8 mouse cellular contexts compared by ENCODE assay signal in genomic region chr11:54521927-54522528, GRCm38 (mm10). TPM values are rescaled to one million over a fixed set of nuclear protein-coding genes. Genes with fewer than 3 reads are reported as not detected.
DNase-seq lines count a peak whose midpoint lies in the region; ATAC-seq and TF ChIP-seq lines count a peak whose summit lies in the region.

No protein-coding gene starts in this region.

- H3K4me2 ChIP-seq in forebrain, postnatal 0 days (ENCODE audit: low read depth), result peak overlapping the region; percentile 63
- H3K4me2 ChIP-seq in neural tube, embryonic 12.5 days (replicated peaks), result peak overlapping the region; percentile 65

- H3K4me3 ChIP-seq in left cerebral cortex, adult 2 months, result peak overlapping the region; percentile 91
- peak overlapping the region; percentile 94 for H3K4me3 ChIP-seq in forebrain, postnatal 0 days (ENCODE audit: low read depth, low read length)
- peak overlapping the region; percentile 78 for H3K4me3 ChIP-seq in neural tube, embryonic 12.5 days

- H3K27ac ChIP-seq in left cerebral cortex, adult 2 months, result peak overlapping the region; percentile 95
- peak overlapping the region; percentile 92 for H3K27ac ChIP-seq in forebrain, postnatal 0 days (ENCODE audit: low read depth, low read length)
- H3K27ac ChIP-seq in neural tube, embryonic 12.5 days, result peak overlapping the region; percentile 78; the same call in 1 of the 2 replicates

- peak overlapping the region; percentile 54 for H3K9ac ChIP-seq in forebrain, postnatal 0 days
- H3K9ac ChIP-seq in neural tube, embryonic 12.5 days, result peak overlapping the region; percentile 55

- H3K9me3 ChIP-seq in forebrain, postnatal 0 days (ENCODE audit: low read length), result no peaks in the 10 kb centered on the region
- no peaks in the 10 kb centered on the region for H3K9me3 ChIP-seq in neural tube, embryonic 12.5 days

- 2% methylated on average over 18 of the region's 18 CpGs for WGBS in forebrain, postnatal 0 days
- 3% methylated on average over 18 of the region's 18 CpGs for WGBS in neural tube, embryonic 12.5 days

- DNase-seq in left cerebral cortex, adult 2 months (ENCODE audit: extremely low spot score in 1 of 2, low spot score in 2 of 2), result no peak
- DNase-seq in left cerebral cortex, adult 18-20 months (ENCODE audit: low spot score in 2 of 2), result no peak
- DNase-seq in cerebellum, adult 18-20 months, result peak; percentile 9 to 32
- peak; percentile 49 for DNase-seq in forebrain, postnatal 0 days
- DNase-seq in kidney, postnatal 14 days, result peak; percentile 9
- DNase-seq in gastrocnemius, postnatal 4 days (ENCODE audit: low spot score in 2 of 2), result no peak
- DNase-seq in spleen, postnatal 4 days (ENCODE audit: low spot score in 2 of 2), result no peak

- no peak; the same call in 1 of the 2 replicates for TF ChIP-seq CTCF in left cerebral cortex, adult 2 months (IDR thresholded peaks at IDR 0.05)
- TF ChIP-seq CTCF in forebrain, postnatal 0 days (IDR thresholded peaks at IDR 0.05; ENCODE audit: low read depth), result no peak

- no peaks in the 10 kb centered on the region for H3K36me3 ChIP-seq in forebrain, postnatal 0 days (ENCODE audit: insufficient read depth)
- no peaks in the 10 kb centered on the region for H3K36me3 ChIP-seq in neural tube, embryonic 12.5 days

- no peak for ATAC-seq in forebrain, postnatal 0 days
- no peak; the same call in 1 of the 2 replicates for ATAC-seq in neural tube, embryonic 12.5 days (ENCODE audit: low FRiP score, low read depth)

- intact Hi-C loops in left cerebral cortex, adult 2 months (cut with DNase I), result loop anchor here (1.0 to 10.0 kb wide), 2 partner anchors 84 to 343 kb away; partner anchors contain the start of genes Fnip1, Hint1 and Lyrm7

- no peaks in the 10 kb centered on the region for H3K27me3 ChIP-seq in forebrain, postnatal 0 days (ENCODE audit: insufficient read depth, low read length)
- no peaks in the 10 kb centered on the region for H3K27me3 ChIP-seq in neural tube, embryonic 12.5 days (replicated peaks)

- H3K4me1 ChIP-seq in forebrain, postnatal 0 days (ENCODE audit: insufficient read depth), result peaks cover 4% of the 10 kb centered on the region; the same call in 1 of the 2 replicates
- peaks cover 18% of the 10 kb centered on the region for H3K4me1 ChIP-seq in neural tube, embryonic 12.5 days

RNA-seq across cellular contexts. Expression of gene Rapgef6, which starts 0.6 kb away (rescaled TPM):
- 10 to 100 TPM; 36.9 to 37.8 TPM for total RNA-seq in left cerebral cortex, adult 2 months (2021)
- 10 to 100 TPM; 33.5 to 39.2 TPM for total RNA-seq in left cerebral cortex, adult 18-20 months (2021)
- 42.1 and 64.5 TPM in 2 replicates for total RNA-seq in forebrain, postnatal 0 days (2014; rRNA removed)
- polyA plus RNA-seq in forebrain, postnatal 0 days (2015; fragmentation: Nextera tagmentation; extraction: Ambion mirVana), result 12.7 and 23.5 TPM in 2 replicates
- 41.0 and 43.7 TPM in 2 replicates for polyA plus RNA-seq in neural tube, embryonic 12.5 days (2016; fragmentation: Nextera tagmentation; extraction: Ambion mirVana)
- total RNA-seq in gastrocnemius, postnatal 4 days (2021), result 10 to 100 TPM; 18.6 to 19.5 TPM

Comparison
In these comparisons a context has a peak if more than half of its experiments do, and no peak if none do; other contexts are left out.
1. DNase-seq: peak in cerebellum, adult 18-20 months (2 of 2), forebrain, postnatal 0 days (single experiment) and kidney, postnatal 14 days (single experiment); none in left cerebral cortex, adult 2 months (0 of 2), left cerebral cortex, adult 18-20 months (0 of 2), gastrocnemius, postnatal 4 days (0 of 2) and spleen, postnatal 4 days (0 of 2).
2. Peak in every context shown above with its lines, with median percentiles within 50 percentile points of each other: H3K27ac ChIP-seq and H3K4me3 ChIP-seq.